Mouse (Mus musculus) hindbrain, embryonic 15.5 days (tissue): Measurements from ENCODE around the gene Kcna6. TPM values are rescaled to one million over a fixed set of nuclear protein-coding genes. Genes with fewer than 3 reads are reported as not detected.

Experiments
- polyA plus RNA-seq: library from polyadenylated mRNA; unstranded; fragments of >200 nt; fragmentation: Nextera tagmentation; extraction: Ambion mirVana; gene quantifications from 2 replicates; pipeline ENCODE4 v1.2.1, GENCODE M21; 2015

Gene Kcna6
- polyA plus RNA-seq, 1 experiment from 2014 or later: 24.4 TPM

Other genes with a start within 250 kb of the Kcna6 start
- 2.9 and 3.2 TPM in 2 replicates for gene Kcna5, start 205.3 kb downstream of the Kcna6 start, polyA plus RNA-seq
- gene Kcna1, start 94.3 kb downstream of the Kcna6 start, polyA plus RNA-seq: 3.2 and 3.8 TPM in 2 replicates
- 185 and 194 TPM in 2 replicates for gene Ndufa9, start 108.5 kb upstream of the Kcna6 start, polyA plus RNA-seq
- 0.07 TPM in 1 of 2 replicates, not detected in the other for gene Akap3, start 112.4 kb upstream of the Kcna6 start, polyA plus RNA-seq
- 0.07 TPM in 1 of 2 replicates, not detected in the other for gene Dyrk4, start 181.2 kb upstream of the Kcna6 start, polyA plus RNA-seq
- gene Rad51ap1, start 198.9 kb upstream of the Kcna6 start, polyA plus RNA-seq: 13.8 and 17.4 TPM in 2 replicates
- 30.1 and 31.3 TPM in 2 replicates for gene D6Wsu163e, start 199.3 kb upstream of the Kcna6 start, polyA plus RNA-seq